In the genomic region with DNA sequence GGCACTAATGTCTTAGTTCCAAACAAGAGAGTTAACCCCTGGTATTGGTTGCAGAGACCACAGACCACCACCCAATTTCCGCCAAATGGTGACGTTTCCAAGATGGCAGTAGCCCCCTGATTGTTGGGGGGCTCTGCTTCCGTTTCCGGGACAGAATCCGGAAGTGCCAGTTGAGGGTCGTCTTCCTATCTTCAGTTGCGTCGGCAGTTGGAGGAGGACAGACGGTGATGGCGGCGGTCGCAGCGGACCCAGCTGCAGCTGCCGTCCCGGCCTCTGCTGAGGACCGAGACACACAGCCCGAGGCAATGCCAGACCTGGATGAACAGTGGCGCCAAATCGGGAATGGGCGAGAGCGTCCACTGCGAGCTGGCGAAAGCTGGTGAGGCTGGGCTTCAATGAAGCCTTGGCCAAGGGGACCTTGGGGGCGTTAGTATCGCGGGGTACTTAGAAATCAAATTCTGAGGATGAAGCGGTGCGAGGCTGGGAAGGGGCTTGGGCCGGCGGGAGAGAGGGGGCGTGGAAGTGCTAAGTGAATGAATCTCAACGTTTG, we compare ENCODE assay signal across 8 mouse cellular contexts. TPM values are rescaled to one million over a fixed set of nuclear protein-coding genes. Genes with fewer than 3 reads are reported as not detected.
A peak's percentile ranks its signal among the peaks of the same experiment; 100 is the strongest.
DNase-seq lines count a peak whose midpoint lies in the region; ATAC-seq and TF ChIP-seq lines count a peak whose summit lies in the region.

A gene (plus strand): TSS at position 166 of the 550 bp plus-strand sequence.

- DNase-seq in heart, postnatal 36 days, result no peak
- peak; percentile 91 for DNase-seq in brain, embryonic 14.5 days (ENCODE audit: low read depth)
- peak; percentile 87 for DNase-seq in forebrain, embryonic 14.5 days (ENCODE audit: low spot score)
- peak; percentile 71 for DNase-seq in limb, embryonic 10.5 days (ENCODE audit: low spot score)

- H3K4me1 ChIP-seq in heart, embryonic 11.5 days (ENCODE audit: control insufficient read depth, insufficient read depth, low read length), result no peaks in the 10 kb centered on the region
- no peaks in the 10 kb centered on the region for H3K4me1 ChIP-seq in forebrain, embryonic 14.5 days (ENCODE audit: control insufficient read depth, insufficient read depth, low read length)
- no peaks in the 10 kb centered on the region for H3K4me1 ChIP-seq in limb, embryonic 10.5 days
- H3K4me1 ChIP-seq in midbrain, embryonic 15.5 days, result no peaks in the 10 kb centered on the region
- no peaks in the 10 kb centered on the region for H3K4me1 ChIP-seq in testis, adult 2 months (ENCODE audit: control insufficient read depth, insufficient read depth, low read length)

- H3K36me3 ChIP-seq in heart, embryonic 11.5 days (ENCODE audit: control insufficient read depth, insufficient read depth, low read length), result peaks cover 3% of the 10 kb centered on the region; the same call in 1 of the 2 replicates
- H3K36me3 ChIP-seq in forebrain, embryonic 14.5 days (ENCODE audit: control insufficient read depth, insufficient read depth, low read length), result peaks cover 9% of the 10 kb centered on the region
- peaks cover 13% of the 10 kb centered on the region for H3K36me3 ChIP-seq in limb, embryonic 10.5 days
- no peaks in the 10 kb centered on the region for H3K36me3 ChIP-seq in midbrain, embryonic 15.5 days (replicated peaks)
- no peaks in the 10 kb centered on the region for H3K36me3 ChIP-seq in testis, adult 2 months (ENCODE audit: control insufficient read depth, insufficient read depth, low read length)

- peak; percentile 68 for ATAC-seq in heart, embryonic 11.5 days (replicated peaks; ENCODE audit: insufficient number of reproducible peaks, low FRiP score, low TSS enrichment)
- peak; percentile 82 for ATAC-seq in forebrain, embryonic 14.5 days
- ATAC-seq in inflammation-experienced regulatory T-cells, adult 6 months, result no peak
- peak; percentile 91 for ATAC-seq in midbrain, embryonic 15.5 days (replicated peaks)

- intact Hi-C loops in heart, postnatal 36 days (cut with DNase I), result loop anchor here (2.0 to 5.0 kb wide), 2 partner anchors 15 to 37 kb away; no protein-coding TSS in a partner anchor

- peak; percentile 43; the same call in 1 of the 2 replicates for TF ChIP-seq POLR2A in brain, embryonic 14.5 days (IDR thresholded peaks at IDR 0.05; ENCODE audit: borderline replicate concordance, extremely low read depth, insufficient read depth, insufficient read length, poor library complexity, severe bottlenecking)
- peak; percentile 61 for TF ChIP-seq POLR2A in testis, adult 2 months (IDR thresholded peaks at IDR 0.05; ENCODE audit: control insufficient read depth, low read depth, low read length)

- H3K27me3 ChIP-seq in heart, embryonic 11.5 days (ENCODE audit: control insufficient read depth, insufficient read depth, low read length), result no peaks in the 10 kb centered on the region
- no peaks in the 10 kb centered on the region for H3K27me3 ChIP-seq in forebrain, embryonic 14.5 days (replicated peaks; ENCODE audit: control insufficient read depth, insufficient read depth, low read length)
- H3K27me3 ChIP-seq in limb, embryonic 10.5 days (ENCODE audit: low read depth, poor library complexity, severe bottlenecking), result no peaks in the 10 kb centered on the region
- no peaks in the 10 kb centered on the region for H3K27me3 ChIP-seq in midbrain, embryonic 15.5 days (replicated peaks)
- no peaks in the 10 kb centered on the region for H3K27me3 ChIP-seq in testis, adult 2 months (ENCODE audit: control insufficient read depth, insufficient read depth, low read length)

- no peak for TF ChIP-seq CTCF in brain, embryonic 14.5 days (IDR thresholded peaks at IDR 0.05; ENCODE audit: borderline replicate concordance, extremely low read depth, insufficient read depth, insufficient read length)
- TF ChIP-seq CTCF in testis, adult 2 months (IDR thresholded peaks at IDR 0.05; ENCODE audit: control insufficient read depth, insufficient read depth, insufficient replicate concordance, low read depth, low read length), result no peak

- H3K9me3 ChIP-seq in heart, embryonic 11.5 days (replicated peaks; ENCODE audit: control insufficient read depth, low read length), result no peaks in the 10 kb centered on the region
- H3K9me3 ChIP-seq in forebrain, embryonic 14.5 days (replicated peaks; ENCODE audit: control insufficient read depth, low read length), result no peaks in the 10 kb centered on the region
- no peaks in the 10 kb centered on the region for H3K9me3 ChIP-seq in limb, embryonic 10.5 days (replicated peaks)
- no peaks in the 10 kb centered on the region for H3K9me3 ChIP-seq in midbrain, embryonic 15.5 days

- H3K4me2 ChIP-seq in heart, embryonic 11.5 days, result peak within 1 kb of the TSS; percentile 61
- peak within 1 kb of the TSS; percentile 42 for H3K4me2 ChIP-seq in forebrain, embryonic 14.5 days (ENCODE audit: low read length)
- peak within 1 kb of the TSS; percentile 48 for H3K4me2 ChIP-seq in midbrain, embryonic 15.5 days

- H3K9ac ChIP-seq in heart, embryonic 11.5 days (ENCODE audit: low read depth, low read length), result peak within 1 kb of the TSS; percentile 82
- H3K9ac ChIP-seq in forebrain, embryonic 14.5 days (ENCODE audit: low read length), result peak within 1 kb of the TSS; percentile 71
- peak within 1 kb of the TSS; percentile 67 for H3K9ac ChIP-seq in midbrain, embryonic 15.5 days

- peak within 1 kb of the TSS; percentile 57 for H3K4me3 ChIP-seq in heart, embryonic 11.5 days (ENCODE audit: low read depth, low read length)
- H3K4me3 ChIP-seq in forebrain, embryonic 14.5 days (ENCODE audit: low read depth, low read length), result peak within 1 kb of the TSS; percentile 60
- peak within 1 kb of the TSS; percentile 62 for H3K4me3 ChIP-seq in limb, embryonic 10.5 days
- peak within 1 kb of the TSS; percentile 68 for H3K4me3 ChIP-seq in midbrain, embryonic 15.5 days
- peak within 1 kb of the TSS; percentile 80 for H3K4me3 ChIP-seq in testis, adult 2 months (ENCODE audit: control insufficient read depth, low read depth, low read length)

- peak within 1 kb of the TSS; percentile 94 for H3K27ac ChIP-seq in heart, embryonic 11.5 days (ENCODE audit: low read depth, low read length)
- H3K27ac ChIP-seq in forebrain, embryonic 14.5 days (ENCODE audit: low read depth, low read length), result peak within 1 kb of the TSS; percentile 87
- H3K27ac ChIP-seq in limb, embryonic 10.5 days, result peak within 1 kb of the TSS; percentile 88
- H3K27ac ChIP-seq in midbrain, embryonic 15.5 days, result peak within 1 kb of the TSS; percentile 88
- H3K27ac ChIP-seq in testis, adult 2 months (ENCODE audit: control insufficient read depth, insufficient read depth, low read depth, low read length), result peak within 1 kb of the TSS; percentile 91

- 10% methylated on average over 32 of the region's 32 CpGs for WGBS in heart, embryonic 11.5 days (ENCODE audit: insufficient replicate concordance)
- WGBS in forebrain, embryonic 14.5 days, result 33% methylated on average over 32 of the region's 32 CpGs
- 15% methylated on average over 32 of the region's 32 CpGs for WGBS in limb, embryonic 10.5 days
- 26% methylated on average over 32 of the region's 32 CpGs for WGBS in midbrain, embryonic 15.5 days

RNA-seq across cellular contexts. Expression of the gene that starts here (rescaled TPM):
- polyA plus RNA-seq in heart, embryonic 11.5 days (2014; fragmentation: Nextera tagmentation; extraction: Ambion mirVana), result 40.7 and 53.7 TPM in 2 replicates
- 1 to 10 TPM; 4.3 to 7.9 TPM for total RNA-seq in heart, postnatal 36 days (2021)
- 110 and 114 TPM in 2 replicates for polyA plus RNA-seq in brain, embryonic 14.5 days (2012; rRNA removed)
- 67.8 and 73.4 TPM in 2 replicates for polyA plus RNA-seq in forebrain, embryonic 14.5 days (2014; fragmentation: Nextera tagmentation; extraction: Ambion mirVana)
- polyA plus RNA-seq in inflammation-experienced regulatory T-cells, adult 6 months (2017; shearing (Covaris generic)), result 10 to 100 TPM in 2 of 3 experiments, 1 to 10 TPM in 1; 6.5 to 21.8 (median 12.9) TPM
- 39.3 and 49.4 TPM in 2 replicates for polyA plus RNA-seq in limb, embryonic 10.5 days (2016; fragmentation: Nextera tagmentation; extraction: Ambion mirVana)
- polyA plus RNA-seq in midbrain, embryonic 15.5 days (2015; fragmentation: Nextera tagmentation; extraction: Ambion mirVana), result 105 and 110 TPM in 2 replicates
- polyA plus RNA-seq in testis, adult 2 months (2012; rRNA removed), result 4.9 and 5.6 TPM in 2 replicates

Comparison
In these comparisons a context has a peak if more than half of its experiments do, and no peak if none do; other contexts are left out.
1. DNase-seq: peak in brain, embryonic 14.5 days (single experiment), forebrain, embryonic 14.5 days (single experiment) and limb, embryonic 10.5 days (single experiment); none in heart, postnatal 36 days (0 of 2).
2. Peak in every context shown above with its lines, with median percentiles within 50 percentile points of each other: H3K27ac ChIP-seq, H3K4me2 ChIP-seq, H3K4me3 ChIP-seq and H3K9ac ChIP-seq.